Mouse (Mus musculus) embryonic fibroblast, embryonic 13.5 days (primary cell): ENCODE measurements around the gene Svs3b.

Experiments
- CTCF ChIP-seq: IDR thresholded peaks from 2 replicates; pipeline ENCODE4 v1.5.1; 2011; ENCODE audit warnings: mild to moderate bottlenecking, control low read depth, low read length, moderate library complexity, borderline replicate concordance; ENCODE audit not compliant: insufficient read depth
- POLR2A ChIP-seq: IDR thresholded peaks from 2 replicates; pipeline ENCODE4 v1.6.1; 2011; ENCODE audit warnings: low read depth, mild to moderate bottlenecking, control low read depth, low read length, moderate library complexity

DNA sequence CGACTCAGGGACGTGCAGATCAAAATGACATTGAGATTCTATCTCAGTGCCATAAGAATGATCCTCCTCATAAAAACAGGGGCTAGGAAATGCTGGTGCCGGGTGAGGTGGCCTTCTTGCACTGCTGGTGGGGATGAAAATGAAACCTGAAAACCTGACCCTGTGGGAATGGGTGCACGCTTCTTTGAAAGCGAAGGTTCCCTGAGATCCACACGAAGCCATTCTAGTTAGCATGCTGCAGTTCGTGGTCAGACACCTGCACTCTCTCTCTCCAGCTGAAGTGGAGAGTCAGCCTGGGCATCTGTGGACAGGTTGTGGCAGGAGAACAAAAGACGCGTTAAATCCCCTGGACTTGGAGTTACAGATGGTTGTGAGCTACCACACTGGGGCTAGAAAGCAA, 37.1 kb downstream of the Svs3b start:
- no peak for TF ChIP-seq CTCF
- TF ChIP-seq POLR2A, result no peak
